Mouse (Mus musculus): ENCODE data around the gene Fam49a.

Gene Fam49a

DNA sequence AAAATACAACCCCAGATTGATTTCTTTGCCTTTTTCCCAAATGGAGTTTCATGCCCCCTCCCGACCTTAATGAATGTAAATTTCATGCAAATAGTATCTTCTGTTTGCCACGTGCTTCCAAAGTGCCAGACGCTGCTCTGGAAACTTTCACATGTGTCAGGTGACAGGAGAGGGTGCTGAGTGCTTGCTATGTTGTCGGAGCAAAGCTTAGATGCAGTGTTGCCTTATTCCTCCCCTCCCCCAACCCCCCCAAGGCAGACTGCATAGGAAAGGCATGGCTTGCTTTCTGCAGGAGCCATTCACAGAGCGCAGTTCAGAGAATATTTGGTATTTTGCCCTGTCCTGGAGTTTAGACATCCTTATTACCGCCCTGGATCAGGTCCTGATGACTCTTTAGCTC, 12.2 kb downstream of the Fam49a start:
- DNase-seq = no peak

DNA sequence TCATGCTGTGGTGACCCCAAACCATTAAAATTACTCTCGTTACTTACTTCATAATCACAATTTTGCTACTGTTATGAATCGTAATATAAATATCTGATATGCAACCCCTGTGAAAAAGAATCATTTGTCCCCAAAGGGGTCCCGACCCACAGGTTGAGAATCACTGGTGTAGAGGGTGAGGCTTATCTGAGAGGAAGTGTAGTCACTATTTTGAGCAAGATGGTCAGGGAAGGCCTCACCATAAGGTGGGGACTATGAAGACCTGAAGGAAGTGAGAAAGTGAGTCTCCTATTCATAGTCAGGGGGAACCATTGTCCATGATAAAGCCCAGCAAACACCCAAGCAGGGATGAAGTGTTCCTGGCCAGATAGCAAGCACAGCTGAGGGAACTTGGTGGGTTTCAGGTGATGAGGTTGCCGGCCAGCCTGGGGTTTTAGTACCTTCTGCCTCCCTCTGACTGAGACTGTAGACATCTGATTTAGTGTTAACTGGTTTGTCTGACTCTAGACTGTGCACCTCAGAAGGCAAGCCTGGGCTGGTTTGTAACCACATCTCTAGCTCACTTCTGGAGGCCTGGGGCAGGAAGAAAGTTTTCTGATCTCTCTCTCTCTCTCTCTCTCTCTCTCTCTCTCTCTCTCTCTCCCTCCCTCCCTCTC, 13.3 kb downstream of the Fam49a start:
- DNase-seq = no peak

GRCm38 (mm10) chr12:12277741-12278463, 16.0 kb downstream of the Fam49a start:
- no peak for DNase-seq

DNA sequence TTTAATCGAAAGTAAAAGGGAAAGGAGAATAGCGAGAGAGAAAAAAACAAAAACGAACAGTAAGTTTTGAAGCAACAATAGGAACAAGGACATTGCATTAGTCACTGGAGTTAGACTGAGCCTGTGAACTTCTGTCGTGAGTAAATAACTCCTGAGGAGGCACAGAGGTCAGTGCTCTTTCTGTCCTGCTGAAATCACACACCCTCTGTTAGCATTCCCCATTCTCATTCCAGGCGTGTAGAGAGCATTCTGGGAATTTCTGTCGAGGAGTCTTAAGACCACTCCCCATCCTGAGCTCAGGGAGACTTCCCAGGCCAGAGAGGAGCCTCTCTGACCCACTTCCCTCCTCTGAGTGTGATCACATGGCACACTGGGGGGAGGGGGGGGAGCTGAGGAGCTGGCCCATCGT, 16.5 kb downstream of the Fam49a start:
- no peak for DNase-seq

GRCm38 (mm10) chr12:12283702-12284288, 21.9 kb downstream of the Fam49a start:
- no peak for DNase-seq

DNA sequence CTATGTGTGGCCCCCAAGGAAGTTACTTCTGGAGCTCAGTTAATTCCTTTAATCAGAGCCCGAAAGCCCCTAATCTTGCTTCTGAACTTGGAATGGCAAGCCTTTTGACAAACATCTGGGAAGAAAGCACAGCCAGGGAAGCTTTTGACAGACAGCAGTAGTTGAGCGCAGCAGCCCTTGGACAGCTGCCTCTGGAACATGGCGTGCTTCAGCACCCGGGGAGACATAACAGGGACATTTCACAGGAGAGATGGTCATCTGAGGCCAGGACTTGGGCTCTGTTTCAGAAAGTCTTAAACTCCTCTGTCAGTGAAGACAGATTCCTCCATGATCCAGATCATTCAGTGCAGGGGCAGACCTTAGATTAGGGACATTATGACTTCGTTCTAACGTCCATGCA, 22.6 kb downstream of the Fam49a start:
- DNase-seq = peak; percentile 29

- DNase-seq = no peak
These were observed 25.3 kb downstream of the Fam49a start for GRCm38 (mm10) chr12:12287131-12287786.

DNA sequence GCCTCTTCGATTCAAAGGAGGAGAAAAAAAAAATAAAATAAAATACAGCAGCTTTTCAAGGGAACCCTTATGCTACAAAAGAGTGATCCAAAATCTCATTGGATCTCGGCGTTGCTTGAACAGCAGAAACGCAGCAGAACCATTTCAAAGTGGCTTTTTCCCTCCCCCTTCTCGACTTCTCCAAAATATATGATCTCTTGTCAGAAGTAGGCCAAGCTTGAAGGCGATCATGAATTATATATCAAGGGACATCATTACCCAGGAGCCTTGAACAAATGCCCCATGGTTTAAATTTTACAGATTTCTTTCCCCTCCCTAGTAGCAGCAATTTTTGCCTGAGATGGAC, 25.8 kb downstream of the Fam49a start:
- no peak for DNase-seq

DNA sequence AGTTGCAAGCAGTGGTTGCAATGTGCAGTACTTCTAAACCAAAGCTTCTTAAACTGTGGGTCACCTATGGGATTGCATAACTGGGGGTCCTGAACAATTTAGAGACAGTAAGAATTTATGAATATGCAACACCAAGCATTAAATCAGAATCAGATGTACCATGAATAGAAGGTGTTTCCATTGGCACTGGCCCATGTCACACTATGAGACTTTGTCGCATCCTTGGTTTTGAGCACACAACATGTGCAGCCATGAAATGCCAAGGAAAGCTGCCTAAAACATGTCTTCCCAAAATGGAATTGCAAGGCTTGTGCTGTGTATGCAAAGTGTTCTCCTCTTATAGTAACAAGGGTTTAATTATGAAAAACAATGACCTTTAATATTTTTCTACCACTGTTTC, 26.6 kb downstream of the Fam49a start:
- no peak for DNase-seq

DNA sequence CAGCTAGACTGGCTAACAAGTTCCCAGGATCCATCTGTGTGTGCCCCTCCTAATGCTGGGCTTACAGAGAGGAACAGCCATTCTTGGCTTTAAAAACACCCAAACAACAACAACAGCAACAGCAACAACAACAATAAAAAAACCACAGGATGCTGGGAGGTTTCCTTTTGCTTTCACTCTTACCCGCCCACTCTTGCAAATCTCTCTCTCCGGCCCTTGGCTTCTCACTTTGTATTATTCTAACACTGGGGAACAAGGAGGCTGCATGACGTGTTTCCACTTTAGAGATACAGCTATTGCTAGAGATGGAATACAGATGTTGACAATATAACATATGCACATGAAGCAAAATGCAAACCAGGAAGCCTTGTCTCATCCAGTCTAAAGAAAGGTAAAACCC, 27.7 kb downstream of the Fam49a start:
- DNase-seq = no peak

- no peak for DNase-seq
These were observed 30.2 kb downstream of the Fam49a start for GRCm38 (mm10) chr12:12292043-12292618.

GRCm38 (mm10) chr12:12294380-12295171, 32.6 kb downstream of the Fam49a start:
- DNase-seq = no peak

DNA sequence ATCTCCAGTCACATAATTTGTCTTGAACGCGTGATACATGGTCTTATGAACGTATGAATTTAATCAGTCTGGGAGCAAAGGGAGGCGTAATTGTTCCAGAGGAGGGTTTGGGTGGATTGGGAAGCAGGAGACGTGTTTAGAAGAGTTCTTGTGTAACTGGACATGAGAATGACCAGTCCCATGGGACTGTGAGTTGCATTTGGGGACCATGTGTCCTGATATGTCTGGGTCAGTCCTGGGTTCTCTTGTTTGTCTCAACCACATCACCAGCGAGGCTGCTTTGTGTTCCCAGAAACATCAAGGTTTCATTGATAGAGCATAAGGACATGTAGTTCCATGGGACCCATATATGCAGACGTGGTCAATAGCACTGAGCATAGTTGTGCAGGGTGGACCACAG, 36.5 kb downstream of the Fam49a start:
- no peak for DNase-seq

- DNase-seq = peak; percentile 80
These were observed 37.4 kb downstream of the Fam49a start for GRCm38 (mm10) chr12:12299303-12299702.

DNA sequence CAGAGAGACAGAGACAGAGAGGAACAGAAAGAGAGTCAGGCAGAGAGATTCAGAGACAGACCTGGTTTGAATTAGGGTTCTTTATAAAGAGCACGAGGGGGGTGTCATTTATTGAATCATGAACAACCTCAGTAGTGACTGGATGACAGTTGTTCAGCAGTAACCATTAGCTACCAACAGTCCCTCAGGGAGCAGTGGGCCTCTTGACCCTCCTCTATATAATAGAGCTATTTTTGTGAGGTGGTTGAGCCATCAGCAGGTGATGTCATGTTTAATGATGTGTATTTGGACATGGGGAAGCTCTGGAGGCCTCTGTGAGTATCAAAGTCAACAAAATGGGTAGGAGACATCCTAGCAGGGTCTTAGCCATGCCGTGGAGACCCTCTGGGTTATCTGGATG, 39.2 kb downstream of the Fam49a start:
- no peak for DNase-seq

DNA sequence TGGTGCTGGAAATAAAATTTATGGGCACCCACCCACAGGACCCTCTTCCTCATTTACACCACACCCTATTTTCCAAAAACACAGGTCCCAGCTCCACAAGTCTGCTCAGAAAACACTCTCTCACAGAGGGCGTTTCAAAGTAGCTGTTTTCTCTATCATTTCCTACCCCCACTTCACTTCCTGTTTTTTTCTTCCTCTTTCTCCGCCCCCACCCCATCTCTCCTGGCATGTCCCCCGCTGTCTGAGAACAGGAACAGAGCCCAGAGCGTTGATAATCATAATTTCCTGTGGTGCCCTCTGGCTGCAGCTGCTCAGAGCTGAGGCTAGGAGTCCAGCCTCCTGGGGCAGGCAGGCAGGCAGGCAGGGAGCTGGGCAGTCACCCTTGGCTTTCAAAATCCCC, 39.9 kb downstream of the Fam49a start:
- DNase-seq = peak; percentile 65

GRCm38 (mm10) chr12:12306214-12306613, 44.3 kb downstream of the Fam49a start:
- no peak for DNase-seq

DNA sequence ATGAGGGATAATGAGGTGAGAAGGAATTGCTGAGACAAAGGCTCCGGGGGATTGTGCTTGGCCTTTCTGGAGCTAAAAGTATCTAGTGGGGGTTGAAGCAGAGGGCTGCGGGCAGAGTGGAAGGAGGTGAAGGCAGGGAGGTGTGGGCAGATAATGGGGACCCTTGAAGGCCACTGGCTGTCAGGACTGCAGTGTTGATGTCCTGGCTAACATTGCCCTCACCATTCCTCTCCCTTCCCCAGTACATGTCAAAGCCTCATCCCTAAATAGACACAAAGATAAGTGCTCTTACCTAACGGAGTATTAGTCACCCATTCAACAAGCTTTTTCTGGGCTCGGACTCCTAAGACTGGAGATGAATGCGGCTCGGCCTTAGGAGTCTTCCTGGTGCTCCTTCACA, 44.9 kb downstream of the Fam49a start:
- no peak for DNase-seq

DNA sequence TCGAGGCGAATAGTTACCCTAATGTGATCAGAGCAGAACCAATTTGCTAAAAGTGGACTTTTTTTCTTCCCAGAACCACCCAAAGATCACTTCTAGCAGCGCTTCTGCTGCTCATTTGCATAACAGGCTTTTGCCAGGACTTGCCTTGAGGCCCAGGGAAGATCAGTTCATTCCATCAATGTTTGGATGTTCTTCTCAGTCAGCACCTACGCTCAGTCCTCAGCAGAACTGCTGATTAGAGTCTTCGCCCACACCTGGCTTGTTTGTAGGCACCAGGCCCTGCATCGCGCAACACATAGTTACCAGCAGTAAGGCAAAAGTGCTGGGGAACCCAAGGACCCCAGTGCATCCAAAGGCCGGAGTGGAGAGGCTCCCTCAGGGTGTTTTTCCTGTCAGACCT, 45.3 kb downstream of the Fam49a start:
- no peak for DNase-seq

DNA sequence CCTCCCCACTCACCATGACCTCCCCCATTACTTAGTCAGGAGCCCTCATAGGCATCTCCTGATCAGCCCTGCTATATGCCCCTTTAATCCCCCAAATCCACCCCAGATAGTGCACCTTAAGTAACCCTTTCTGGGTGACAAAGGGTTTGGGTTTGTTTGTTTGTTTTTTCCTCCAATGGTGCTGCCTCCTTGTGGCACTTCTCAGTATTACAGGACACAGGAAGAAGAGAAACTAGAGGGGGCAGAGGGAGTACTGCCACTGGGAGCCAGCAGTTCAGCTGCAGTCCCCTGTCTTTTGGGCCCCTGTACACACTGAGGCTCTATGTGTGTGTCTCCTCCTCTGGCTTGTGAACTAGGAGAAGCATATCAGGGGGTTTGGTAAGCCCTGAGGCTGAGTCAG, 51.5 kb downstream of the Fam49a start:
- DNase-seq = no peak

DNA sequence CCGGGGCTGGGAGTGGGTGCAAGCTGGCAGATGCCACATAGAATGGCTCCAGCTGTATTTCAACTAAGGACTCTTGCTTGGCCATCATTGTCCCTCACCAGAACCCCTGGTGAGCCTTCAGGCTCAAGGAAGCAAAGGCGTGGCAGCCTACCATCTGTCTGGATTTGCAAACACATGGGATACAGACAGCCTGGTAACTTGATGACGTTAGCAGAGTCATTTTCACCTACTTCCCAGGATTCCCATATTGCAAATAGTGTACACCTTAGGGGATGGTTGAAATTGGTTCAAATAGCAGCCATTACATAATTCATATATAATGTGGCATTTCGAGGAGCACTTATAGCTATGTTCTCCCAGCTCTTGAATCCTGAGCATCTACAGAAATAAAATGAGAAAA, 52.0 kb downstream of the Fam49a start:
- DNase-seq = no peak

- DNase-seq = no peak
These were observed 52.4 kb downstream of the Fam49a start for GRCm38 (mm10) chr12:12314326-12314725.

GRCm38 (mm10) chr12:12315011-12315410, 53.1 kb downstream of the Fam49a start:
- peak; percentile 42 for DNase-seq
